Mouse (Mus musculus) liver, postnatal 0 days (tissue): ENCODE measurements around the gene Gm7247.
"Not testable (repeated sequence)": the region's sequence is repeated elsewhere in the genome, so short reads cannot be mapped to it uniquely, and the experiment has no call there.

Experiments
- CTCF ChIP-seq: sonication (generic); IDR thresholded peaks from 2 replicates; pipeline ENCODE4 v1.5.1; 2016; ENCODE audit warnings: antibody characterized with exemption, low read depth
- EP300 ChIP-seq: IDR thresholded peaks from 2 replicates; pipeline ENCODE4 v1.6.1; 2016; ENCODE audit warnings: antibody characterized with exemption, low read depth, mild to moderate bottlenecking

- TF ChIP-seq CTCF, EP300: not testable (repeated sequence)
Measured at GRCm38 (mm10) chr14:51482971-51483381, 121.4 kb downstream of the Gm7247 start.
